Mouse (Mus musculus) spleen, postnatal 10 days (tissue): Measurements from ENCODE around the gene Ryr2.
"Not testable (repeated sequence)": the region's sequence is repeated elsewhere in the genome, so short reads cannot be mapped to it uniquely, and the experiment has no call there.

Source experiments
- DNase-seq, 2 experiments: peaks; one replicate each; pipeline ENCODE4 v3.0.0; 2021 to 2022; ENCODE audit warnings: low spot score in 2 of 2

The Ryr2 gene

GRCm38 (mm10) chr13:11549136-11549535 is 557.6 kb downstream of the Ryr2 start:
- not testable (repeated sequence) for DNase-seq

GRCm38 (mm10) chr13:11545841-11546240 is 560.9 kb downstream of the Ryr2 start:
- no peak for DNase-seq

- no peak for DNase-seq
Observed at GRCm38 (mm10) chr13:11542546-11542945, 564.2 kb downstream of the Ryr2 start.

- no peak for DNase-seq
Observed at GRCm38 (mm10) chr13:11536851-11537250, 569.9 kb downstream of the Ryr2 start.

- no peak for DNase-seq
Observed at GRCm38 (mm10) chr13:11535874-11536273, 570.9 kb downstream of the Ryr2 start.

GRCm38 (mm10) chr13:11533265-11533664 is 573.5 kb downstream of the Ryr2 start:
- DNase-seq: no peak

- no peak for DNase-seq
Observed at GRCm38 (mm10) chr13:11532014-11532890, 574.5 kb downstream of the Ryr2 start.

GRCm38 (mm10) chr13:11523612-11524011 is 583.1 kb downstream of the Ryr2 start:
- DNase-seq: no peak

- no peak for DNase-seq
Observed at GRCm38 (mm10) chr13:11520765-11521164, 586.0 kb downstream of the Ryr2 start.

- no peak for DNase-seq
Observed at GRCm38 (mm10) chr13:11511540-11512177, 595.1 kb downstream of the Ryr2 start.
